Mouse (Mus musculus) stomach, embryonic 14.5 days (tissue): ENCODE data around the gene Cdk4. TPM values are rescaled to one million over a fixed set of nuclear protein-coding genes. Genes with fewer than 3 reads are reported as not detected.
"Not testable (repeated sequence)": the region's sequence is repeated elsewhere in the genome, so short reads cannot be mapped to it uniquely, and the experiment has no call there.

Source experiments
- ATAC-seq: fragments of 200-750 bp; cut with Nextera tagmentation; 2 replicates; pipeline ENCODE4 v1.8.0; 2017; ENCODE audit warnings: low read depth, moderate TSS enrichment; ENCODE audit not compliant: insufficient number of reproducible peaks, insufficient read depth, low FRiP score
- H3K27ac ChIP-seq: fragments of 300-500 bp; sonication (generic); 2 replicates; pipeline ENCODE4 v1.5.1; 2014; ENCODE audit warnings: mild to moderate bottlenecking, low read length, moderate library complexity, mixed read lengths
- H3K27me3 ChIP-seq: fragments of 300-500 bp; sonication (generic); 2 replicates; pipeline ENCODE4 v1.6.1; 2014; ENCODE audit warnings: low read length, control low read depth, mixed read lengths; ENCODE audit not compliant: control insufficient read depth, insufficient read depth
- H3K36me3 ChIP-seq: fragments of 300-500 bp; sonication (generic); 2 replicates; pipeline ENCODE4 v1.6.1; 2014; ENCODE audit warnings: mild to moderate bottlenecking, control low read depth, low read length, moderate library complexity, mixed read lengths; ENCODE audit not compliant: control insufficient read depth, insufficient read depth
- H3K4me1 ChIP-seq: fragments of 300-500 bp; sonication (generic); 2 replicates; pipeline ENCODE4 v1.6.1; 2014; ENCODE audit warnings: low read length, control low read depth, mixed read lengths; ENCODE audit not compliant: control insufficient read depth, insufficient read depth
- H3K4me2 ChIP-seq: fragments of 300-500 bp; sonication (generic); replicated peaks from 2 replicates; pipeline ENCODE4 v1.6.1; 2014; ENCODE audit warnings: low read depth, low read length, control low read depth
- H3K4me3 ChIP-seq: fragments of 300-500 bp; sonication (generic); 2 replicates; pipeline ENCODE4 v1.5.1; 2014; ENCODE audit warnings: low read depth, low read length, control low read depth
- H3K9ac ChIP-seq: fragments of 300-500 bp; sonication (generic); replicated peaks from 2 replicates; pipeline ENCODE4 v1.6.1; 2014; ENCODE audit warnings: low read depth, mild to moderate bottlenecking, control low read depth, low read length, moderate library complexity, mixed read lengths
- H3K9me3 ChIP-seq: fragments of 300-500 bp; sonication (generic); 2 replicates; pipeline ENCODE4 v1.6.1; 2016; ENCODE audit warnings: low read depth, low read length, control low read depth; ENCODE audit not compliant: control insufficient read depth
- WGBS: fragments of 180-500 bp; shearing (Covaris S2); extraction: QIAGEN DNeasy Blood & Tissue Kit; methylation state at CpG from one replicate; pipeline ENCODE4 v1.1.7; 2014; 5-methylcytosine and 5-hydroxymethylcytosine counted together
- polyA plus RNA-seq: library from polyadenylated mRNA; unstranded; fragments of >200 nt; fragmentation: Nextera tagmentation; extraction: Ambion mirVana; gene quantifications from 2 replicates; pipeline ENCODE4 v1.2.1, GENCODE M21; 2014

The Cdk4 gene
- polyA plus RNA-seq, 1 experiment from 2014 or later: 1,817 TPM

- no peak overlapping the region for H3K9ac ChIP-seq
- H3K36me3 ChIP-seq: peaks cover 41% of the 10 kb centered on the region
- no peak overlapping the region for H3K27ac ChIP-seq
- no peaks in the 10 kb centered on the region for H3K27me3 ChIP-seq
- no peaks in the 10 kb centered on the region for H3K9me3 ChIP-seq
- WGBS: 72% methylated on average over 9 of the region's 9 CpGs
- H3K4me2 ChIP-seq: peak overlapping the region; percentile 71
- peak overlapping the region; percentile 74 for H3K4me3 ChIP-seq
- ATAC-seq: no peak
- H3K4me1 ChIP-seq: peaks cover 24% of the 10 kb centered on the region; the same call in 1 of the 2 replicates
Measured at GRCm38 (mm10) chr10:127068360-127069038, 5.2 kb downstream of the Cdk4 start.

- whole genome bisulfite sequencing: 4% methylated on average over 30 of the region's 30 CpGs
Measured at GRCm38 (mm10) chr10:127069281-127070189, 6.2 kb downstream of the Cdk4 start.

GRCm38 (mm10) chr10:127070190-127071121, 7.1 kb downstream of the Cdk4 start, which contains the start of gene Tspan31:
Gene Tspan31 (minus strand): TSS chr10:127070264.
- Histone ChIP-seq H3K9me3 (no peaks in the 10 kb centered on the region), H3K4me2 (peak within 1 kb of the TSS; percentile 71), H3K9ac (peak within 1 kb of the TSS; percentile 58), H3K4me1 (peaks cover 15% of the 10 kb centered on the region; the same call in 1 of the 2 replicates), H3K27ac (peak within 1 kb of the TSS; percentile 94), H3K27me3 (no peaks in the 10 kb centered on the region), H3K4me3 (peak within 1 kb of the TSS; percentile 74), H3K36me3 (peaks cover 33% of the 10 kb centered on the region)
- 2% methylated on average over 36 of the region's 36 CpGs for WGBS
- peak; percentile 91 for ATAC-seq

More at GRCm38 (mm10) chr10:127069281-127070189, 6.2 kb downstream of the Cdk4 start:
- H3K36me3 ChIP-seq: peaks cover 41% of the 10 kb centered on the region
- H3K4me1 ChIP-seq: peaks cover 24% of the 10 kb centered on the region; the same call in 1 of the 2 replicates
- peak overlapping the region; percentile 74 for H3K4me3 ChIP-seq
- ATAC-seq: peak; percentile 43
- peak overlapping the region; percentile 58 for H3K9ac ChIP-seq
- peak overlapping the region; percentile 71 for H3K4me2 ChIP-seq
- H3K27me3 ChIP-seq: no peaks in the 10 kb centered on the region
- peak overlapping the region; percentile 94 for H3K27ac ChIP-seq
- no peaks in the 10 kb centered on the region for H3K9me3 ChIP-seq

- Histone ChIP-seq H3K4me1 (peaks cover 15% of the 10 kb centered on the region; the same call in 1 of the 2 replicates), H3K9me3 (no peaks in the 10 kb centered on the region), H3K4me3 (peak overlapping the region; percentile 74; the same call in 1 of the 2 replicates), H3K36me3 (peaks cover 26% of the 10 kb centered on the region), H3K4me2 (peak overlapping the region; percentile 62), H3K27me3 (no peaks in the 10 kb centered on the region), H3K27ac (no peak overlapping the region), H3K9ac (no peak overlapping the region)
- 66% methylated on average over 9 of the region's 9 CpGs for WGBS
- no peak for ATAC-seq
Measured at GRCm38 (mm10) chr10:127071203-127071602, 7.9 kb downstream of the Cdk4 start.

- H3K9ac ChIP-seq, H3K9me3 ChIP-seq, H3K4me3 ChIP-seq, H3K27me3 ChIP-seq, H3K27ac ChIP-seq, ATAC-seq, H3K4me2 ChIP-seq: not testable (repeated sequence)
- H3K4me1 ChIP-seq: peaks cover 15% of the 10 kb centered on the region; the same call in 1 of the 2 replicates
- peaks cover 16% of the 10 kb centered on the region for H3K36me3 ChIP-seq
- WGBS: 86% methylated on average over 4 of the region's 4 CpGs
Measured at GRCm38 (mm10) chr10:127072270-127072669, 8.9 kb downstream of the Cdk4 start.

GRCm38 (mm10) chr10:127072969-127073368, 9.6 kb downstream of the Cdk4 start:
- not testable (repeated sequence) for H3K36me3 ChIP-seq, H3K9me3 ChIP-seq, H3K9ac ChIP-seq, H3K4me2 ChIP-seq, ATAC-seq, H3K27ac ChIP-seq, H3K27me3 ChIP-seq, H3K4me3 ChIP-seq
- peaks cover 15% of the 10 kb centered on the region; the same call in 1 of the 2 replicates for H3K4me1 ChIP-seq
- WGBS: 70% methylated on average over 2 of the region's 2 CpGs

GRCm38 (mm10) chr10:127073981-127074380, 10.6 kb downstream of the Cdk4 start:
- H3K36me3 ChIP-seq: no peaks in the 10 kb centered on the region
- peaks cover 8% of the 10 kb centered on the region; the same call in 1 of the 2 replicates for H3K4me1 ChIP-seq
- 98% methylated on average over 1 of the region's 1 CpGs for WGBS
- H3K4me2 ChIP-seq: no peak overlapping the region
- no peaks in the 10 kb centered on the region for H3K9me3 ChIP-seq
- H3K4me3 ChIP-seq: no peak overlapping the region
- H3K27me3 ChIP-seq: peaks cover 13% of the 10 kb centered on the region; the same call in 1 of the 2 replicates
- H3K27ac ChIP-seq: no peak overlapping the region
- H3K9ac ChIP-seq: no peak overlapping the region
- no peak for ATAC-seq
